Mouse (Mus musculus) activated CD4-positive, CD25-positive, alpha-beta regulatory T cell (primary cell): ENCODE data around the gene Mical1. TPM values are rescaled to one million over a fixed set of nuclear protein-coding genes. Genes with fewer than 3 reads are reported as not detected.

Experiments used
- polyA plus RNA-seq, 2 experiments: library from polyadenylated mRNA; unstranded; fragments of 100-300 nt; shearing (Covaris generic); gene quantifications; one replicate each; pipeline ENCODE4 v1.2.1; 2017

The Mical1 gene
- polyA plus RNA-seq = 100 to 1,000 TPM in 1 of 2 experiments, 10 to 100 TPM in 1; 78.8 to 111 TPM

DNA sequence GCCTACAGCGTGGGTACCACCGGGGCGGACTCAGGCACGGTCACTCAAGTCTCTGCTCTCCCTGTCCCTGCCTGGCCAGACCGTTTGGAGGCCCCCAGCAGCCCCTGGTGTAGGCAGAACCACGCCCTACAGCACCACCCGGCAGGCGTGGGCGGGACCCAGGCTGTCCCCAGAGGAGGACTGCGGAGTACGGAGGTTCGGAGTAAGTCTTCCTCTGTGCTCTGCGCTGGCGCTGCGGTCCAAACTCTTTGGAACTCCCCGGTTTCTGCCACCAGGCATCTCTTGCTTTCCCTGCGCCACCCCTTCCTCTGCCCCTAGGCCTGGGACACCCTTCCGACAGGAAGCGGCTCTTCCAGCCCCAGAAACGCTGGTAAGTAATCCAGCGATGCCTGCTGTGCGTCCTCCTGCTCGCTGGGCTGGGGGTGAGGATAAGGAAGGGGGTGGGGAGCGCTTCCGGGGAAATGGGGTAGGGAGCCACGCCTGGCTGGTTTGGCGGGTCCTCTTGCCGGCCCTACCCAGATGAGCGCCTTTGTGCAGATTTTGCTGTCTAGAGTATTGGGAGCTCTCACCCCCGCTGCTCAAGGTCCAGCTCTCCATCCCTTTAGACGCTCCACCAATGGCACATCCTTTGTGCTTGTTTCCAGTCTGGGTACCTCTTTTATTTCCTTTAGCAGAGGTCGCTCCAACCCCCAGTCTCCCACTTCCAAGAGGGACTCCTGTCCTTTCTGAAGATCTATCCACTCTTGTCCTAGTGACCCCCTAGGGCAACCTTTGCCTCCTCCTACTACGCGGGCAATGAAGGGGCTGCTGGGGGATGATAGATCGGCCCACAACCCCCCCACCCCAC, at the start of gene Mical1:
Mical1 (plus strand) TSS at position 144 of the 847 bp plus-strand sequence.

DNA sequence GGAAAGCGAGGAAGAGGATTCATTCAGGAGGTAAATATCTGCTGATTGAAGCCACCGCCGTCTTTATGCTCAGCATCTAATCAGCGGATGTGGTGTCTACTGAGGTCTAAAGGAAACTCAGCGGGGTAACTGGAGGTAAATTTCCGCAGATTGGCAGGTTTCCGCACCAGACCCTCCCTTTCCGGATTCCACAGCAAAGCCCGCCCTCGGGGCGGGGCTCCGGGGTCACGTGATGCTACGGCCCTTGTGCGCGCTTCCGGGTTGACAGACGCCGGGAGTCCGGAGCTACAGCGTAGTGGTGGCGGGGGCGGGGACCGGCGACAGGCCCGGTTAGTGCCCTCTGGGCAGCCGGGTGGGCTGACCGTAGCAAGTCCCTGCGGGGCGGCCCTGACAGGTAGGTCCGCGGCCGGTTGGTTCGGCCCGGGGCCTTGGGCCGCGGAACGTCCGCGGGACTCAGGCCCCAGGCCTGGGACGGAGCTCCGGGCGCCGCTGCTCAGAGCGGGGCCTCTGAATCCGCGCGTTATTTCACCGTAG, 25.9 kb upstream of the Mical1 start, which contains the start of gene Zbtb24:
Zbtb24 (plus strand) TSS at position 247 of the 534 bp plus-strand sequence.

DNA sequence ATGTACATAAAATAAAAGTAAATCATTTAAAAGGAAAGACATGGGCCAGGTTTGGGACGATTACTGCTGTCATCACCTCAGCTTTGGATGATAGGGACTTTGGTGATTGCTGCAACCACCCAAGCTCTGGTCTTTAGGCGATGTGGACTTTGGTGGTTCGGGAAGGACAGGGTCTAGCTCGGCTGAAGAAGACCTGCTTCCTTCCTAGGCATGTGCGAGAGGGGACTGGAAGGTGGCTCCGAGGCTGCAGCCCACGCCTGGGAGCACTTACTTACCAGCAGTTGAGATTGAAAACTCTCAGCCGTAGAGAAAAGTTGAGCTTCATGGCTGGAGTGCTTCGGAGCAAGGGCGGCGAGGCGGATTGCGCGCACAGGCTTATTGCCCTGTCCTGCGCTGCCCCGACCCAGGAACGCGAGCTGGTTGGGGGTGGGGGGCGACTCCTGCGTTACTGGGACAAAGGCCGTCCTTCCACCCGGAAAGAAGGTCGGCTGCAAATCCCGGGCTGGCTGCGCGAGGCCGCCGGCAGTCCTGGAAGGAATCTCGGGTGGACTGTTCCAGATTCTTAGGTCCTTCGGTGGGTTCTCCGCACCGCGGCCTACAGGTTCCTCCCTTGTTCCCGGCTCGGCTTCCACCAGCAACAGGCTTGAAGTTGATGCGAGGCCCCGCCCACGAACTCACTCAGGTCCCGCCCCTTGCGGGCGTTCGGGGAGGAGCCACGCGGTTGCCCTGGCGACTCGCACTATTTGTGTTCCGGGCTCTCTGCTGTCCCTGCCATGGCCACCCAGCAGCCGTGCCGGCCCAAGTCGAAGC, 13.8 kb downstream of the Mical1 start, which contains the start of the genes Smpd2 and Ppil6:
Smpd2 (minus strand) TSS at position 662 of the 810 bp plus-strand sequence.
Ppil6 (plus strand) TSS at position 732 of the 810 bp plus-strand sequence.

DNA sequence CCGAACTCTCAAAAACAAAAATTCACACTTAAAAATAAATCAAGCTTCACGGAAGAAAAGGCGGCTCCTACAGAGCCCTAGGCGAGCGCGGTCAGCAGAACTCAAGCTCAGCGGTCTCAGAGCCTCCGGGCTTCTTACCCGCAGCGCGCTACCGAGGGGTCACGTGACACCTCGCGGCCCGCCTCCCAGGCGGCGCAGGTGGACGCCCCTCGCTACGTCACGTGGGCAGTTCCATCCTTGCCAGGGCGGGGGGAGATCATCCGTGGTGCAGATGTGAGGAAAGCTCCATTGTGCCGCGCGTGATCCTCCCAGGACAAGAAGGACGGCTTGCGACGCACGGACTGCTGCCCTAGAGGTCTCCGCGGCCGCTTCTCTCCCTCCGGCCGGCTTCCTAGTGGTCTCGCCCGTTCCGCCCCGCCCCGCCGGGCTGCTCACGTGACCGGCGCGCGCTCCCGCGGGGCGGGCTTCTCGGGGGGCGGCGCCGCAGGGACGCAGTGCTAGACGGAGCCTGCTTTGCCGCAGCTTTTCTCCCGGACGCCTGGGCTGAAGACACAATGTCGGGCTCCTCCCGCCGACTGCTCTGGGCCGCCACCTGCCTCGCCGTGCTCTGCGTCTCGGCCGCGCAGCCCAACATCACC, 43.0 kb downstream of the Mical1 start, which contains the start of gene Cd164:
Cd164 (plus strand) TSS at position 434 of the 638 bp plus-strand sequence.

Other genes starting within 250 kb of the Mical1 start
- 10 to 100 TPM; 25.4 to 35.9 TPM for gene Fig4, start 173.1 kb upstream of the Mical1 start, polyA plus RNA-seq
- gene Ak9, start 172.3 kb upstream of the Mical1 start, polyA plus RNA-seq = under 1 TPM; 0.05 to 0.10 TPM
- 10 to 100 TPM; 42.5 to 43.8 TPM for gene Zbtb24, start 25.9 kb upstream of the Mical1 start, polyA plus RNA-seq
- 10 to 100 TPM; 41.7 to 47.4 TPM for gene Smpd2, start 14.1 kb downstream of the Mical1 start, polyA plus RNA-seq
- gene Ppil6, start 14.1 kb downstream of the Mical1 start, polyA plus RNA-seq = under 1 TPM in 1 of 2 experiments, not detected in 1; 0.52 TPM
- gene Cd164, start 43.1 kb downstream of the Mical1 start, polyA plus RNA-seq = 100 to 1,000 TPM; 183 to 223 TPM
- gene Ccdc162, start 240.3 kb downstream of the Mical1 start, polyA plus RNA-seq = 1 to 10 TPM in 1 of 2 experiments, under 1 TPM in 1; 0.11 to 1.1 TPM